ENCODE assay signal across 10 mouse cellular contexts in genomic region chrX:73637415-73637814, GRCm38 (mm10). TPM values are rescaled to one million over a fixed set of nuclear protein-coding genes. Genes with fewer than 3 reads are reported as not detected.
DNase-seq lines count a peak whose midpoint lies in the region; ATAC-seq lines count a peak whose summit lies in the region.
"Had no signal": no experiment of that assay in that cellular context is flagged by ENCODE, and none has a peak within 500 bp of the region (broad histone marks: within the 10 kb centered on the region; RNA-seq: fewer than 3 reads in every experiment).

No protein-coding gene starts in this region.

- peak overlapping the region; percentile 32 for H3K4me3 ChIP-seq in limb, embryonic 15.5 days

- H3K27me3 ChIP-seq in limb, embryonic 15.5 days = peaks cover 75% of the 10 kb centered on the region

- H3K9me3 ChIP-seq in limb, embryonic 15.5 days = no peaks in the 10 kb centered on the region

- peak; percentile 28 for DNase-seq in embryo, embryonic 10.5 days (ENCODE audit: low spot score)
- DNase-seq in embryo, embryonic 10 days (ENCODE audit: low spot score) = no peak
- DNase-seq in retina, postnatal 1 day = peak; percentile 29
- DNase-seq in retina, embryonic 14.5 days (ENCODE audit: low spot score) = no peak
- DNase-seq in yolk sac, embryonic 10.5 days (ENCODE audit: low spot score) = peak; percentile 11
- DNase-seq in urinary bladder, adult 2 months (ENCODE audit: low spot score) = no peak
- no peak for DNase-seq in adrenal gland, postnatal 10 days
- DNase-seq: cerebellum, adult 9-10 months; lung, postnatal 4 days had no signal

- 18% methylated on average over 16 of the region's 19 CpGs for WGBS in limb, embryonic 15.5 days

- no peak for ATAC-seq in limb, embryonic 15.5 days (ENCODE audit: insufficient number of reproducible peaks, low FRiP score, low TSS enrichment, low read depth)

- H3K9ac ChIP-seq in limb, embryonic 15.5 days = no peak overlapping the region

- no peaks in the 10 kb centered on the region for H3K36me3 ChIP-seq in limb, embryonic 15.5 days

- no peak overlapping the region for H3K27ac ChIP-seq in limb, embryonic 15.5 days

- peak overlapping the region; percentile 71 for H3K4me2 ChIP-seq in limb, embryonic 15.5 days

- peaks cover 23% of the 10 kb centered on the region for H3K4me1 ChIP-seq in limb, embryonic 15.5 days

RNA-seq across cellular contexts. Expression of gene Dusp9, which starts 1.8 kb away (rescaled TPM):
- 6.3 and 7.1 TPM in 2 replicates for polyA plus RNA-seq in limb, embryonic 15.5 days (2015; fragmentation: Nextera tagmentation; extraction: Ambion mirVana)
- 2.6 and 2.7 TPM in 2 replicates for polyA plus RNA-seq in urinary bladder, adult 2 months (2012; rRNA removed)
- total RNA-seq in adrenal gland, postnatal 10 days (2021) = 1 to 10 TPM in 1 of 2 experiments, under 1 TPM in 1; 0.67 to 1.1 TPM

RNA-seq across cellular contexts. Expression of gene Pnck, which starts 22.5 kb away (rescaled TPM):
- polyA plus RNA-seq in limb, embryonic 15.5 days (2015; fragmentation: Nextera tagmentation; extraction: Ambion mirVana) = 15.6 and 16.2 TPM in 2 replicates
- polyA plus RNA-seq in urinary bladder, adult 2 months (2012; rRNA removed) = 159 and 178 TPM in 2 replicates
- 10 to 100 TPM in 1 of 2 experiments, 1 to 10 TPM in 1; 5.6 to 13.8 TPM for total RNA-seq in adrenal gland, postnatal 10 days (2021)

RNA-seq across cellular contexts. Expression of gene Slc6a8, which starts 35.5 kb away (rescaled TPM):
- 7.2 and 8.3 TPM in 2 replicates for polyA plus RNA-seq in limb, embryonic 15.5 days (2015; fragmentation: Nextera tagmentation; extraction: Ambion mirVana)
- 78.1 and 87.3 TPM in 2 replicates for polyA plus RNA-seq in urinary bladder, adult 2 months (2012; rRNA removed)
- 10 to 100 TPM; 31.9 to 43.3 TPM for total RNA-seq in adrenal gland, postnatal 10 days (2021)

Comparison
In these comparisons a context has a peak if more than half of its experiments do, and no peak if none do; other contexts are left out.
1. DNase-seq: peak in embryo, embryonic 10.5 days (single experiment), retina, postnatal 1 day (single experiment) and yolk sac, embryonic 10.5 days (single experiment); none in embryo, embryonic 10 days (single experiment), retina, embryonic 14.5 days (single experiment), urinary bladder, adult 2 months (single experiment) and adrenal gland, postnatal 10 days (single experiment).